Mouse (Mus musculus) c-Kit-positive CD71-negative TER-119-negative erythroid progenitor cells, embryonic 14.5 days (primary cell): Measurements from ENCODE around the gene Kif1b.

ENCODE experiments used
- DNase-seq: peaks from one replicate; pipeline ENCODE4 v3.0.0-alpha.2; 2013; ENCODE audit warnings: low read depth

The Kif1b gene

DNA sequence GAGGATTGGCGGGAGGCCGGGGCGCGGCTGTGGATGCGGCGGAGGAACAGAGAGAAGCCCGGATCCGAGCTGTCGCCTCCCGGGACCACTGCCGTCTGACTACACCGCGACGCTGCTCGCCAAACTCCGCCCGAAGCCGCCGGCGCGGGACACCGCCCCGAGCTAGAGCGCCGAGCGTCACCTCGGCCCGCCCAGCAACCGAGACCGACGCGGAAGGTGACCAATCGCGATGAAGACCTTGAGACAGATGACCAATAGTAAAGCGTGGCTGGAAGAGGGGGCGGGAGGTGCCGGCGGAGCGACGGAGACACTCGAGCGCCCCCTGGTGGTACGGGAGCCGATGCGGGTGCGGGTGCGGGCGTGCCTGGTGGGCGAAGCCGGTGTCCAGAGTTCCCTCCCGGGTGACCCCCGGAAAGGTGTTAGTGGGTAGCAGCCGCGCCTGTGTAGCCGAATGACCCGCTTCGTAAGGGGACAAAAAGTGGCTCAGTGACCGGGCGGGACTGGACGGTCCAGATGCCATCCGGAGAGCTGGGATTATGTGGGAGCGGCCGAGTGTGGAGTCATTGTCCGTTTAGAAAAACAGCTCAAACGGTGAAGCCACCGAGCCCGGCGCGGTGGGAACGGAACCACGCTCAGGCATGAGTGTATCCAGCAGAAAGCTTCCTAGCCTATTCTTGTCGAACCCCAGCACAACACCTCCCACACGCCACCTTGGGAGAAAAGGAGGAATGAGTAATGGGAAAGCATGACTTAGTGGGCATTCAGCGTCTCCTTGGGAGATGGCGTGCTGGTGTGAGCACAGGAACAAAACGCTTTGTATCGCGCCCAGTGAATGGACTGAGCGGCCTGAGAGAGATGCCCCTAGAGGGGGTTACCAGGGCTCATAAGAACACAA lies at the start of gene Kif1b:
Gene Kif1b (minus strand): TSS at position 98 of the 895 bp plus-strand sequence.
- DNase-seq: peak; percentile 93

GRCm38 (mm10) chr4:149354671-149355070 lies 47.2 kb upstream of the Kif1b start:
- DNase-seq: no peak

DNA sequence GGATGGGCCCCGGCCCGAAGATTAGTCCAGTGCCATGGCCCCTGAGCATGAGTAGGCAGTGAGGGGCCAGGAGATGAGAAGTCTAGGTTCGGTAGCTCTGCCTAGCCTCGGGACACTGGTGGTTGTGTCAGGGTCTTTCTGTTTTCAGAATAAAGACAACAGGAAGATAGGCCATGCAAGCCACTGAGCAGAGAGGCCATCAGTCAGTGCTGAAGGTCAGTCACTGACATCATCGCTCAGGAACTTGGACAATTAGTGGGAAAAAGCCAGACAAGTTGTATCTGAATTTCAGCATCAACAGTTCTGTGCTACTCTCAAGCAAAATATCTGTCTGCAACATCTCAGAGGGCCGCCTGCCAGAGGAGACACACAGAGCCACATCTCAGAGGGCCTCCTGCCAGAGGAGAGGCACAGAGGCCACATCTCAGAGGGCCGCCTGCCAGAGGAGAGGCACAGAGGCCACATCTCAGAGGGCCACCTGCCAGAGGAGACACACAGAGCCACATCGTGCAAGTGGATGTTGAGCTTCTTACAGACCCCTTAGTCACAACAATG lies 44.2 kb upstream of the Kif1b start:
- DNase-seq: no peak

DNA sequence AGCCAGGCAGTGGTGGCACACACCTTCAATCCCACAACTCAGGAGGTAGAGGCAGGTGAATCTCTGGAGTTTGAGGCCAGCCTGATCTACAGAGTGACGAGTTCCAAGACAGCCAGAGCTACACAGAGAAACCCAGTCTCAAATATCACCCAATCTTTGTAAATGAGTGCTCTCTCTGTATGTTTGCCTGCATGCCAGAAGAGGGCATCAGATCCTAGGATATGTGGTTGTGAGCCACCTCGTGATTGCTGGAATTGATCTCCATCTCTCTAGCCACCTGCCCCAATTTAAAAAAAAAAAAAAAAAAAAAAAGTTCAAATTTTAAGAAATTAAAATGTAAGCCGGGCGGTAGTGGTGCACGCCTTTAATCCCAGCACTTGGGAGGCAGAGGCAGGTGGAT lies 41.5 kb upstream of the Kif1b start:
- DNase-seq: no peak

DNA sequence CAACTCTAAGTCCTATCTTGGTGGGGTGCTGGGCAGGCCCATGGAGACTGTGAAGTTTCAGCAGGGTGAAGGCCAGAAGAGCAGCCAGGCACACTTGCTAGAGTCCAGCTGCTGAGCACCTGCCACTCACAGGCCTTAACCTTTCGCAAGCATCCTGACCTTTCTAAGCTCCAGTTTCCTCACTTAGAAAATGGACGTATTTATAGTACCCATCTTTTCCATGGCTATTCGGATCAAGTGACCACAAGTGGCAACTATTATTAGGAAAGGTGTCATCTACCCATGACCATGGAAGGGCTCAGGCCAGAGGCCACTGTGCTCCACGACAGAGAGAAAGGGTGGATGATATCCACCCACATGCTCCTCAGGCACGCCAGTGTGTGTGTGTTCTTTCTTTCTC lies 38.4 kb upstream of the Kif1b start:
- DNase-seq: no peak

- no peak for DNase-seq
Measured at GRCm38 (mm10) chr4:149344311-149344710, 36.8 kb upstream of the Kif1b start.

GRCm38 (mm10) chr4:149340680-149341079 lies 33.2 kb upstream of the Kif1b start:
- DNase-seq: no peak

DNA sequence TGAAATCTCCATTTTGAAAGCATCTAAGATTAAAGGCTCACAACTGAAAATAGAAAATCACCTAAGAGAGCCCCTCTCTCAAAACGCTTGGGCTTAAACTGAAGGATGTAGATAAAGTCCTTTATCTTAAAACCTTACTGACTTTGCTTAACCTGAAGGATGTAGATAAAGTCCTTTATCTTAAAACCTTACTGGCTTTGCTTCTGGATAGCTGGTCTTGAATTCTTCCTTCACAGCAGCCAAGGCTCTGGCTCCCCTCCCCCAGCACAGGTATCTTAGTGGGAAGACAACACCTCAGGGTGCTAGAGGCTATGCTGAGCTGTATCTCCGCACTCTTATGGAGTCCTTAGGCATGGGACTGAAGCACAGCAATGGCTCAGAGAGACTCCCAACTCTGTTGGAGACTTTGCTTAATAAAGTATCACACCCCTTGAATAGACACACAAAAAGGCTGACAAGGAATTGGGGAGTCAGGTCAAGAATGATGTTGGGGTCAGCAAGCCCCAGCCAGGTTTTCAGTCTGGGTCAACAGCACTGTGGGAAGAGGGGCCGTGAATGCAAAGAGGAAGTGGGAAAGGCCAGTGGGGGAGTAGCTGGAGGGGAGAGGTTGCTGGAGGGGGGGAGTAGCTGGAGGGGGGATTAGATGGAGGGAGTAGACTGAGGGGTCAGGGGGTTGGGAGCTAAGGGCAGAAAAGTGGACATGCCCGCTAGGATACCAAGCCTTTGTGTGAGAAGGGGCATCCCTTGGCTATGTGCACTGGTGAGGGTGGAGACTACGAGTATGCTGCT lies 32.1 kb upstream of the Kif1b start:
- DNase-seq: no peak

DNA sequence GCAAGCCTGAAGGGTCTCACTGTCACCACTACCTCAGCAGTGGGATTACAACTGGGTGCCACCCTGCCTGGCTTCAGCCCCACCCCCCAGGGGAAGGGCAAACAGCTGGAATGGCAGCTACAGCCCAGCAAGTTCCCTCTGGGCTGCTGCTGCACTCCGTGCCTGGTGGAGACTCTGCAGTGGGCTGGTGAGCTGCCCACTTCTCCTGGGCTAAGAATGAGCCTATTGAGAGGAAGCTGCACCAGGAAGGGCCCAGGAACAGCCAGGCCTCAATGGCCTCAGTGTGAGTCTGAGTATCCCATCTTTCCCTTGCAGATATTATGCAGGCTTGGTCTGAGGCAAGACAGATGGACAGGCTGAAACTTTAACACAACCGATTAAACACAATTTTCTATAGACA lies 30.6 kb upstream of the Kif1b start:
- no peak for DNase-seq

DNA sequence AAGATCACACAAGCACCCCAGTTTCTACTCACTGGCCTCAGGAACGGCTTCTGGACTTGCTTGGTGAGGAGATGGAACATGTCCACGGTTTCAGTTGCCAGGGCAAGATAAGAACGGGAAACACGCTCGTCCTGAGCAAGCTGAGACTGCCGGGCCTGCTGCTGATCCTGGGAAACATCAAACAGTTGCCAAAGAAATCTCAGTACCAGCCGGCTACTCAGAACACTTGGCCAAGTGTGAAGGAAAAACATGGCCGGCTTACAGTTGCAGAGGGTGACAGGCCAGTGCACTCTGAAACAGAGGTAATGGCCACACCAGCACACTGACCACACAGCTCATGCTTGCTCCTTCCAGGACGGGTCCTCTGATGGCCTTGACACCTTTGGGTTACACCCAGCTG lies 29.9 kb upstream of the Kif1b start:
- no peak for DNase-seq

DNA sequence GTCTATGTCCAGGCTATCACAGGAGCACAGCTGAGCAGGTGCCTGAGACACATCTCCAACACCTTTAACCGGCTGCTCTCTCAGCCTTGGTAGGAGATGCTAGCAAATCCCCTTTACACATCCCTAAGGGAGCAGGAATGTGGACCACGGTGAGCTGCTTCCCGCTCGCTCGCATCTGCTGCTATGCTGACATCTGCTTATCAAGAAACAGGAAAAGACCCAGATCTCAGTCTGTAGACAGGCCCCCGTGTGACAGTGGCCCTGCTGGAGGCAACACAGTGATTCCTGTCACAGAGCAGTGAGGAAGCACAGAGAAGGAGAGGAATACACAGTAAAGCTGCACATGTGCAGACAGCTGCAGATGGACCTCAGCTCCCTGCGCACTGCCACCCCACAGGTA lies 28.8 kb upstream of the Kif1b start:
- DNase-seq: no peak

- DNase-seq: no peak
Measured at GRCm38 (mm10) chr4:149334881-149335280, 27.4 kb upstream of the Kif1b start.

DNA sequence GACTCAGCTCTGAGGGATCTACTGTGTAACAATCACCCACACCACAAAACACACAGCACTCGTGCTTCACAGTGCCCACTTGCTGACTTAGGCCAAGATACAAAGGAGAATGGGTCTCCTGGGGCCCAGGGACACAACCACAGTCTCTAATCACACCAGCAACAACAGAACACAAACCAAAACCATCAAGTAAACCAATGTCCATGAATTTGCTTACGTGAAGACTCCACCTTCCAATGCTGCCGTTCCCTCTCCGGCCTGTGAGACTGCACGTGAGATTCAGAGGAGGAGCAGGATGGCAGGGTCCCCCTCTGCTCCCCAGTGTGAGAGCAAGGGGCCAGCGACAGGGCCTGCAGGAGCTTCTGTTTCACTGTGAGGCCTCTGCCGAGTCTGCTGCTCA lies 25.2 kb upstream of the Kif1b start:
- DNase-seq: no peak

DNA sequence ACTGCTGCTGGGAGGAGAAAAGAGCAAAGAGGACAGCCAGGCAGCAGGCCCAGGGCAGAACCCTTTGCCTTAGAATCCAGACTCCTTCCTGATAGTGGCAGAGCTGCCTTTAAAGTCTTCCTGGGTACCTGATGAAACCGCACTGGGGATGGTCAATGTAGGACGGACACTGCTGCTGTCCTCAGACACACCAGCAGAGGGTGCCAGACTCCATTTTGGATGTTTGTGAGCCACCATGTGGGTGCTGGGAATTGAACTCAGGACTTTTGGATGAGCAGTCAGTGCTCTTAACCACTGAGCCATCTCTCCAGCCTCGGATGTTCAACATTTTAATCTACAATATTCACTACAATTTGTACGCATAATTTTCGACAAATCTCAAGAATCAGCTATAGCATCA lies 23.0 kb upstream of the Kif1b start:
- no peak for DNase-seq

DNA sequence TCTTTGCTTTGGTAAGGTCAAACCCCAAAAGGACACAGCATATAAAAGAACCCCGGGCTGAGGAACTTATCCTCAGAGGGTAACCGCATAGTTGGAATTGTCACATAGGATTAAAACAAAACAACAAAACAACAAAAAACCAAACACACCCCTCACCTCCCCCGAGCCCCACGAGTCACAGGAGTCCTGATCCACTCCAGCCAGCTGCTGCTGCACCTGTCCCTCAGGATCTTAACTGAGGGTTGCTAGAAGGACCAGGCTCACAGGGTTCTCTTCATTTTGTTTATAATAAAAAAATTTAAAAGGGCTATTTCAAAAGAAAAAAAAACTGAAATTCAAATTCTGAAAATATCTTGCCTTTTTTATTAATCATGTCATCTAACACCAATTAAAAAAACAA lies 21.2 kb upstream of the Kif1b start:
- DNase-seq: no peak

DNA sequence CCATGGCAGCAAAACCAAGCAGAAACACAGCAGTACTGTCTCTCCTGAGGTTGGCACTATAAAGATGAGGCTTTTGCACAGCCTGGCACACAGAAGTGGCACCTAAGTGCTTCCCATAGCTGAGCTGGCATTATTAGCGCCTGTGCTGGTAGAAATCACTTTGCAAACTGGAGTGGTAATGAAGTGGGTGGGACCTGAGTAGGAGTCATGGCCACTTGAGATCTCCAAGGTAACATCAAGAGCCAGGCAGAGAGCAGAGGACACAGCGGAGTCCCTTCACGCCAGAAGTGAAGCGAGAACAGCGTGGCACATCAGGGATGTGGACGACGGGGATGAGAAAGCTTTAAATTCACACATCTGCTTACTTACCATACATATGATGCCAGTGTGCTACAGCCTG lies 19.8 kb upstream of the Kif1b start:
- DNase-seq: no peak

DNA sequence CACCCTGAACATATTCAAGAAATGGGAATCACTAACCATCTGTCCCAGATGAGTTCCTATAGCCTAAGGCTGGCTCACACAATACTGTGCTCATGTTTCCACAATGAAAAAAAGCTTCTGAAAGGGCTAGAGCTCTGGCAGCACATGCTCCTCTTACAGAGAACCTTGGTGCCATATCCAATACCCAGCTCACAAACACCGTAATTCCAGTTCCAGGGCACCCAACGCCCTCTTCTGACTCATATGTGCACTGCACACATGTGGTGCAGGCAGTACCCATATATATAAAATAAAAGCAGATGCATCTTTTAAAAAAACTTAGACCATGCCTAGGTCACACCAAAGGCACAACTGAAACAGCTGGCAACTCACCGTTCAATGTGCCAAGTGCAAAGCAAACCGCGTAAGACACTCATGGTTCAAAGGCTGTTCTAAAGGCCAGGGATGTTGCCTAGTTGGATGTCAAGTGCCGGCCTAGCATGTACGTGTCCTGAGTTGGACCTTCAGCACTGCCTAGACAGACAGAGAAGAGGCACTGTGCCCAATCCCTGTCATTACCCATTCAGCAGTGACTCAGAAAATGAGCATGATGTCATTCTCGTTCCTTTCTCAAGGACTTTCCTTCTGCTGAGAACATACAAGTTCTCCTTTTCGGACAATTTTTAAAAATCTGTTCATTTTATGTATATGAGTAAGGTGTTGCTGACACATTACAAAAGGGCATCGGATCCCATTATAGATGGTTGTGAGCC lies 18.1 kb upstream of the Kif1b start:
- DNase-seq: no peak

DNA sequence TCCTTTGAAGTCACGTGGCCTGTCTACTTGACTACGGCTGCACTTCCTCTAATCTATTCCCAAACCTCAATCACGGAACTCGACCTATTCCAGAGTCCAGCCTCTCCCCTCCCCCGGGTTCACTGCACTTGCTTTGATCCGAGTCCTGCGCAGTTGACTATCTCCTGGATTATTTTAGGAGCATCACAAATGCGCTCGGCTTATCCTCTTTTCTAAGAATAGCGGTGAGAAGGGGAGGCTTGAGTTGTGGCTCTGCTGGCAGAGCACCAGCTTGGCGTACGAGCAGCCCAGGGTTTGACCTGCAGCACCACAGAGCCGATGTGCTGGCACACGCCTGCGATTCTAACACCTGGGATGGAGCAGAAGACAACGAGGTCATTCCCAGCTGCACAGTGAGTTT lies 16.2 kb upstream of the Kif1b start:
- no peak for DNase-seq

GRCm38 (mm10) chr4:149322718-149323117 lies 15.2 kb upstream of the Kif1b start:
- no peak for DNase-seq

DNA sequence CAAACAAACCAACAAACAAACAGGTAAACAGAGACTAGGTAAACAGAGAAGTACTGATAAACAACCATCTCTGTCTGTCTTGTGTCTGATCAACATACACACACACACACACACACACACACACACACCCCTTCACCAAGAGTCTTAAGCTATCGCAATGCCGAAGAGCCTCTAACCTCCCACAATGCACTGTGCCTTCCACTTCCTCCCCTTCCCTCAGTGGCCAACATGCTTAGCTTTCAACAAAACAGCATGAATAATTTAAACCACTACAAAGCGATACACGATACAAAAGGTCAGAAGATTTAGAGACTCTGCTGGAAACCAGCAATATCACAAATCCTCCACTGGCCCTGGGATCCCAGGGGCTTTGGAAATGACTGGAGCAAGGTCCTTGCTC lies 14.8 kb upstream of the Kif1b start:
- DNase-seq: no peak

DNA sequence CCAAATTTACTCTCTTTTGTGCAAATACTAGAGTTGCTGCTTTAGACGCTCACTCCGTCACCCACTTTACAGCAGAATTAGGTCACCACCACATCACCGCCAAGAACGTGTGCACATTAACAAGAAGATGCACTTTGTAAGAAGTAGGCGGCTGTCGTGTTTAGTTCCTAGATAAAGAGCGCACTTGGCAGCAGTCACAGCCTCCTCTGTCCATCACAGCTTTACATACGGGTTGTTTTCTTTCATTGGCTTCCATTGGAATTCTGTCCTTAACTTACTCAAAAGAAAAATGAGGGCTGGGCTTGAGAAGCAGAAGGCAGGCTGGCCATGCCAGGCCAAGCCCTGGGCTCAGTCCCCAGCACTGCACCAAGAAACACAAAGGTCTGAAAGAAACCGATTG lies 11.6 kb upstream of the Kif1b start:
- no peak for DNase-seq

GRCm38 (mm10) chr4:149317387-149317786 lies 9.9 kb upstream of the Kif1b start:
- DNase-seq: no peak
